Mouse (Mus musculus): Measurements from ENCODE around the gene Enpp4.

The Enpp4 gene

DNA sequence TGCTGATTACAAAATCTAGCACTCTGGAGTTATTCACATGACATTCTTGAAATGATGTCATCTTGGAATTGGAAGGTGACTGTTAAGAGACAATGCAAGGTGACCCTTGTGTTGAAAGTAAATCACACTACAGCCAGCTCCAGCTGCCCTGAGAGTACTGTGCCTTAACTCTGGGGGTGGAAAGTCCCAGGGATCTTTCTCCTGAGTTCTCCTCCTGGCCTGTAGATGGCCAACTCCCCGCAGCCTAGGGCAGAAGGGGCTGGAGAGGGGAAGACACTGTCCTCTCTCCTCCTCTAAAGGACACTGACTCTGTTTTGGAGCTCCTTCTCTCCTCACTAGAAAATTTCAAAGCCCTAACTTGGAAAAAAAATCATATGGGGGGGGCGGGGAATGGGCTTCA, 14.1 kb downstream of the Enpp4 start:
- DNase-seq (ENCODE audit: low spot score in 2 of 2) = no peak

DNA sequence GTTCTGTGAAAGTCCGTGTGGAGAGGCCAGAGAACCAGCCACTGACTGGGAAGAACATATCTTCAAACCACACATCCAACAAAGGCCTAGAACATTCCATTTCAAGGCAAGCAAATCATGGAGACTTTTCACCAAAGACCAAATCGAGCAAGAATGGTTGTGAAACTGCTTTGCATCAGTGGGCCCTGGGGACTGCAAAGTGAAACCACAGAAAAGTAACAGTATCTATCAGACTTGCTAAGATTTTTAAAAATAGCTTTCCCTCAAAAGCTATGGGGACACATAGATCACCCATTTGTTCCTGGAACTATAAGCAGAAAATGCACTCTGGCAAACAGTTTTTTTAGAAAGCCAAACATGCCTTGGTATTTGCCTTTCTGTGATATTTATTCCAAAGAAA, 14.7 kb downstream of the Enpp4 start:
- DNase-seq (ENCODE audit: low spot score in 2 of 2) = no peak

DNA sequence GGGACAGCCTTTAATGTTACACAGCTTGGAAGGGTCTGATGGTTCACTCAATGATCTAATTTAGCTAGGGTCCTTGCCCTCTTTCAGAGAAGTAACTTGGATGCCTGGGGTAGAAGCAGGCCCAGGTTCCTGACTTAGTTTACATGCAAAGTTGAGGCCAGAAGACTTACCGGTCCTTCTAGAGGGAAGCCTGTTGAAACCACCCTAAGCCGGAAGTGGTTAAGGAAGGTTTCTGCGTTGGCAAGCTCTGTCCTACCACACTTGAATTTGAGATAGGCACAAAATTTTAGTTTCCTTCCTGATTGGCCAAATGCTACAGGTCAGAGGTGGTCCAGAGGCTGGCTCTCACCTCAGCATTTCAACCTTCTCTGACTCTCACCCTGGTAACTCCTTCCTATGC, 17.4 kb downstream of the Enpp4 start:
- no peak for DNase-seq (ENCODE audit: low spot score in 2 of 2)

DNA sequence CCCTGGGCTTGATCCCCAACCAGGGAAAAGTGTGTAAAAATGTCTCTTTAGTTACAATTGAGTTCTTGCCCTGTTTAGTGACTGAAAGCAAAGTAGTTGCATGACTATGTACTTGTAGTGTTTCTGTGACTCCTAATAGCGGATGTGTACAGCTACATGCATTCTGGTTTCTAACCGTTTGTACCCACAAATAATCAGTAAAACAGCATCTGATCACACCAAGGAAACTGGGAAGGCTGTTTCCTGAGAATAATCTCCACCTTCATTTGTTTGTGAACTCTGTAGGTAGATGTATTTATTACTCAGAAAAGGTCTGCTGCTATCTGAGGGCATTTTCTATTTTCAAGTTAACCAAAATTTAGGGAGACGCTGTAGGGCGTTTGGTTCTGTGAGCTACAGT, 22.5 kb downstream of the Enpp4 start:
- no peak for DNase-seq (ENCODE audit: low spot score in 2 of 2)

DNA sequence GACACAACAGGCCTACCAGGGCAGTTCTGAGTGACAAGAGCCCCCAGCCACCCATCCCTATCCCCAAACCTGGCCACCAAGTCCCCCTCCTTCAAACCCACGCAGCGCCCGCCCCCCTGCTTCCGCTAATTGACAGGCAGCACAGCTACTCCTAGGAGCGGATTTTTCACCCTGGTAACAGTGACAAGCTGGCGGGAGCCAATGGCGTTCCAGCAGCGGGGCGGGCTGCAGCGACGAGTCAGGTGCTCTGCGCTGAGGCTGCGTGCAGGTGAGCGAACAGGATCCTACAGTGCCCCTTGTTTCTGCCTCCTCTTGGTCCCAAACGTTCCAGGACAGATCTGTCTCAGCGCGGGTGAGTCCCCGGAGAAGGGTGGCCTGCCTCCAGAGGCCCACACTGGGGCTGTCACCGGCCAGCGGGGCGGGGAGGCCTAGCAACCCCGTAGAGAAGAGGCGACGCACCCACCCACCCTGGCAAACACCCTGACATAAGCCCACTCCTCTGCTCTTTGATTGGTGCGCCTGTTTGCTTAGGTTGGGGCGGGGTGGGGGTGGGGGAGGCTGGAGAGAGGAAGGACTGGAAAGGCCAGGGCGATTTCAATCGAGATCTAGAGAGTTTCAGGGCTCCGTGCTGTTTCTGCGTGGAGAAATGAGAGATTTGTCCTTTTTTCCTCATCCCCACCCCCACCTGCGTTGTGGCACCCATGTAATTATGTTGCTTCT, 26.8 kb downstream of the Enpp4 start, which contains the start of gene Enpp5:
TSS of gene Enpp5 (plus strand) at position 183 of the 720 bp plus-strand sequence.
- peak; percentile 70 to 83 for DNase-seq (ENCODE audit: low spot score in 2 of 2)

DNA sequence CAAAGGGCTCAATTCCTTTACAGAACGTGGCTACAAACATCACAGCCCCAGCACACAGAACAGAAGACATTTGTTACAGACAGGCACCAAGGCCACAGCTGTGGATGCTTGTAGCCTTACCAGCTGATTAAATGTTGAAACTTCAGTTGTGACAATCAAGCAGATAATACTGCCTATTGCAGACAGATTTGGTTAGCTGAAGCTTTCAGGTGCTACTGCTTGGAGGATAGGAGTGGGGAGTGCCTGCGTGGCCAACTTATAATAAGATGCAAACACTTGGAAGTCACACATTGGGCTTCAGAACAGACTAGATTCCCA, 27.8 kb downstream of the Enpp4 start:
- DNase-seq (ENCODE audit: low spot score in 2 of 2) = no peak

DNA sequence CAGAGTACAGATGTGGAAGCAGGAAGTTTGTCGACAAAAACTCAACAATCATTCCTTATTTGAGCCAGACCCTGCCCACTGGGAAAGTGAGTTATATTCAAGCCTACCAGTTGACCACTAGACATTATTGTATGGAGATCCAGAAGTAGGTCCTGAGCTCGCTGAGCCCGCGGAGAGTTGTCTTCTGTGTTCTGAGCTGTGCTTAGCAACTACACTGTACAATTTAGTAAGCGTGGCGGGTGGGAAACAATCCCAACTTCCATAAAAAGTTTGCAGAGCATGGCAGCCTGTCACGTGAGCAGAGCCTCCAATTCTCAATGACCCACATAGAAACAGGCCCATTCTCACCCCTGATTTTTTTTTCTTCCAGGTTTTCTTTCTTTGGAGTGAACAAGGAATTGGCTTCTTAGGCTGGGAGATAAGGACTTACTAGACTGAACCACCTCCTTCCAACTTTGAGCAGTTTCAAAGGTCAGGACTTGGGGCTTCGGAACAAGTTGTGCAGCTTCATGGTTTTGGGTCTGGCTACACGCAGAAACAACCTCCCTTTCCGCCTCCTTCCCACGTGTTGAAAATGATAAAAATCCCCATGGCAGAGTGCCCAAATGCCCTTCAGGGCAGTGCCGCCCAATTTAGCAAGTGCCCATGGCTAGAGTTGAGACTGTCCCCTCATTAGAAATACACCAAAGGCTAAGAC, 28.3 kb downstream of the Enpp4 start:
- no peak for DNase-seq (ENCODE audit: low spot score in 2 of 2)

DNA sequence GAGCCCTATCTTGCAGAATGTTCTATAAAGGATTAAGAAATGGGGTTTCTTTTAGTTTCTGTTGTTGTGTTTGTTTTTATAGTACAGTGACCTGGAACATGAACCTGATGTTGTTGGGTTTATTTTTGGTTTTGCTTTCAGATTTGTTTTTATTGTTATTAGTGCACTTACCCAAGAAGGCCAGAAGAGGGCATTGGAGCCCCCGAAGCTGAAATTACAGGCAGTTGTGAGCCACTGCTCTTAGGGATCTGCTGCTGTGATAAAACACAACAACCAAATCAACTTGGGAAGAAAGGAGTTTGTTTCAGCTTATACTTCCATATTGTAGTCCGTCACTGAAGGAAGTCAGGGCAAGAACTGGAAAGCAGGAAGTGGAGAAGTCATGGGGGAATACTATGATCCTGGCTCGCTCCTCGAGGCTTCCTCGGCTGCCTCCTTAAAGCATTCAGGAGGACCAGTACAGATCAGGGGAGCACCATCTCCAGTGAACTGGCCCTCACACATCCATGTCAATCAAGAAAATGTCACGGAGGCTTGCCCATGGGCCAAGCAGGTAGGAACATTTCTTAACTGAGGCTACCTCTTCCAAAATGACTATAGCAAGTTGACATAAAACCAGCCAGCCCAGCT, 29.4 kb downstream of the Enpp4 start:
- DNase-seq (ENCODE audit: low spot score in 2 of 2) = no peak

DNA sequence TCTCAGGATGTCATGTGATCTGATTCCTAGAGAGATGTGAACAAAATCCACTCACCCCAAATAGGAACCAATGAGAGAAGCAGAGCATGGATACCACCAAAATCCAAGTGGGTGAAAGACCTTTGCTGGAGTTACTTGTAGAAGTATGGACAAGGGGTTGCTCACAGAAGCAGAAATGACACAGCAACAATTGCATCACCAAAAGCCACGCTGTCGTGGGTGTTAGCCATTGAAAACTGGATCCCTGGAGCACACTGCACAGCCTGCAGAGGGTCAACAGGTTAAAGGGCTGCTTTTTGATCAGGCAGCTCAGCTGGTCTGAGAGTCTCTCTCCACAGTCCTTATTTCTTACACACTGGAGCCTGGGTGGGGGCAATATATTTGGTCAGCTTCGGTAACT, 30.0 kb downstream of the Enpp4 start:
- no peak for DNase-seq (ENCODE audit: low spot score in 2 of 2)

DNA sequence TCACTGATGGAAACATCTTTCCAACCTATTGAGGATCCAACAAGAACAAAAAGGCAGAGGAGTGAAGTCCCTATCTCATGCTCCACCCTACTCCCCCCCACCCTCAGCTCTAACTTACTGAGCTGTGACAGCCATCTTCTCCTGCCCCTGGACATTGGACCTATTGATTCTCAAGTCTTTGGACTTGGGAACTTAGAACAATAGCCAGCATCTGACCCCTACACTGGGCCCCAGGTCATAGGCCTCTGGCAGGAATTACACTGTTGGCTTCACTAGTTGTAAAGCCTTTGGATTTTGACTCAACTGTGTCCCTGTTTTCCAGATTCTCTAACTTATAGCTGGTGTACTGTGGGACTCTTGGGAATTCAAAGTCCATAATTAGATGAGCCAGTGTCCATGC, 33.9 kb downstream of the Enpp4 start:
- DNase-seq (ENCODE audit: low spot score in 2 of 2) = no peak

DNA sequence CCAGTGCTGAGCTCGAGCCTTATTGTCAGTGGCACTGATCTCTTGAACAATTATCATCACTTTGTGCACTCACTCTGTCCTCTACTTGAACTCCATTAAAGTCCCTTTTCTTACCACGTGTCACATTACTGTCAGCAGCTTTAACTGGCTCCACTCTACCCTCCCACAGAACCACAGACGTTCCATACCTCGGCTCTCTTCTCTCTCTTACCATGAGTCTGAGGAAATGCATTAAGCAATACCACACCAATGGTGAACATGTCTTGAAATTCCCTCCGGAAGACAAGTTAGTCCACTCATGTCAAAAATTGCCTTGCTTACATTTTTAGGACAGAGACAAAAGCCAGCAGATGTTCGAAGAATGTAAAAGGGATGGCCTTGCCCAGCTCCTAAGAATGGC, 36.7 kb downstream of the Enpp4 start:
- no peak for DNase-seq (ENCODE audit: low spot score in 2 of 2)

DNA sequence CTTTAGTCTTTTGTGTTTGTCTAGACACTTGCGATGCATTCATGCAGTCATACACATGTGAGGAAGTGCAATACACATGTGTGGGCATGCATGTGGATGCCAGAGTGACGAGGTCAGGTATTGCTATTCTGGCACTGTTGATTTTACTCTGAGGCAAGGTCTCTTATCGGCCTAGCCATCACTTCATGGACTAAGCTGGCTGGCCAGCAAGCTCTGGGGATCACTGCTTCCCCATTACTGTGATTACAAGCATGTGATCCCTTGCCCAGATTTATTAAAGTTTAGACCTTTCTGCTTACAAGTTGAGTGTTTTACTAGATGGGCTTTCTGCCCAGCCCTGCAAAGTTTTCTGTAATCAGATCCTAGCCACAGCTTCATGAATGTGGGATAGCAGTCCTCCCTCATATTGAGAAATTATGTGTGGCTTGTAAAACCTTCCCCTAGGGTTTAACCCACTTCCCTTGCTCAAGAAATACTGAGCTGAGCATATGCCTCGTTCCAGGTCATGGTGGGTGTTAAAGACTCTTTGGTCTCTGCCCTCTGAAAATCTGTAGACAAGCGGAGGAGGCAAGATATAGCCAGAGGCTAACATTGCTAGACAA, 44.2 kb downstream of the Enpp4 start:
- no peak for DNase-seq (ENCODE audit: low spot score in 2 of 2)

DNA sequence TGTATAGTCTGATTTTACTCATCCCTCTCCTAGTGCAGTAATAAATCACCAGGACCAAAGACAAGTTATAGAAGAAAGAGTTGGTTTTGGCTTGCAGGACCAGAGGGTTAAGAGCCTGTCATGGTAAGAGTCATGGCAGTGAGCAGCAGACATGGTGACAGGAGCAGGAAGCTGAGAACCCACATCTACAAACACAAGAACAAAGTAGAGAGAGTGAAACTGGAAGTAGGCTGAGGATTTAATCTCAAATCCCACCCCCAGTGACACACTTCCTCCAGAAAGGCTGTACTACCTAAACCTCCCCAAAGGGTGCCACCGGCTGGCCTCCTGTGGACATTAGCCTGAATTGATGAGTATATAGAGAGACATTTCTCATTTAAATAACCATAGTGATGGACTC, 44.8 kb downstream of the Enpp4 start:
- no peak for DNase-seq (ENCODE audit: low spot score in 2 of 2)

DNA sequence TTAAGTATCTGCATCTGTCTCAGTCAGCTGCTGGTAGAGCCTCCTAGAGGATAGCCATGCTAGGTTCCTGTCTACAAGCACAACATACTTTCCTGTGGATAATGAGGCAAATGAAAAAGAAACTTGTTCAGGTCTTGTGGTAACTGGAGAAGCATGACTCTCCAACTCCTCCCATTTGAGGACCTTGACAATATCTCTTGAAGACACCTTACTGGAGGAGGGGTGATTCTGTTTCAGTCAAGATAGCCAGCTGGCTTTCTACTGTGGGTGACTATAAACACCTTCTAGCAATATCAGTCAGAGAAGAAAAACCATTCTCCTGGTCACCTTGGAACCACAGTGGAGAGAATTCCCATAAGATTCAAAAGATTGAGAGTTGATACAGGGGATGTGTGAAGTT, 47.5 kb downstream of the Enpp4 start:
- no peak for DNase-seq (ENCODE audit: low spot score in 2 of 2)

DNA sequence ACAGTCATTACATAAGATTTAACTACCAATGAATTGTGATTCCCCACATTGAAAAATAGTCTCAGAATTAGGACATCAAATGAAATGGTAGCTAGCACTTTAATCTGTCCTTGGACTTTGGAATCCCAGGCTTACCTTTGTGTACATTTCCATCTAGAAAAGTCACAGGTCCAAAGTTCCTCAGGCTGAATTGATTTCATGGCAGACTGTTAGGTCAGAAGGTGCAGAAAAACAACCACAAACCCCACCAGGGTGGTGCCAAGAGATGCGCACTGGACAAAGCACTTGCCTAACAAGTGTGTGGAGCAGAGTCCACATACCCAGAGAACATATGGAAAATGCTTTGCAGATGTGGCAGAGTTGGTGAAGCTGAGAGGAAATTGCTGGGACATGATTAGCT, 48.5 kb downstream of the Enpp4 start:
- no peak for DNase-seq (ENCODE audit: low spot score in 2 of 2)

DNA sequence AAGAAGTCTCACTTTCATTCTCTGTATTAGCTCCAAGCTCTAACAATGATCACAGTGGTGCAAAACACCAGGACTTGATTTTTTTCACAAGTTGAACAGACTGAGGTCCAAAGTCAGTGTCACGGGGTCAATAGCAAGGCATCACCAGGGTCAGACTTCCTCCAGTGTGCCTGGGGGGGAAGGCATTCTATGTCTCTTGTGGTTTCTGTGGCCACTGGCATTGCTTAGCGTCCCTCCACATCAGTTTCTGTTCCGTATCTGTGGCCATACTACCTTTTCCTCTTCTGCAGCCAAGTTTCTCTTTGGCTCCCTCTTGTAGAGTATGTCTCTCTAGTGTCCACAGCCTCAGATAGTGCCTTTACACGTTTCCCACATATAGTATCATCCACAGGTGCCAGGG, 52.2 kb downstream of the Enpp4 start:
- no peak for DNase-seq (ENCODE audit: low spot score in 2 of 2)

Measured in frontal cortex, postnatal 25 days (tissue).